Mouse (Mus musculus) forelimb bud, embryonic 11.5 days (tissue): ENCODE measurements around the gene Ndrg4.

Experiments
- DNase-seq: peaks from one replicate; pipeline ENCODE4 v3.0.0-alpha.2; 2012; ENCODE audit warnings: low read depth, low spot score

Ndrg4 gene

DNA sequence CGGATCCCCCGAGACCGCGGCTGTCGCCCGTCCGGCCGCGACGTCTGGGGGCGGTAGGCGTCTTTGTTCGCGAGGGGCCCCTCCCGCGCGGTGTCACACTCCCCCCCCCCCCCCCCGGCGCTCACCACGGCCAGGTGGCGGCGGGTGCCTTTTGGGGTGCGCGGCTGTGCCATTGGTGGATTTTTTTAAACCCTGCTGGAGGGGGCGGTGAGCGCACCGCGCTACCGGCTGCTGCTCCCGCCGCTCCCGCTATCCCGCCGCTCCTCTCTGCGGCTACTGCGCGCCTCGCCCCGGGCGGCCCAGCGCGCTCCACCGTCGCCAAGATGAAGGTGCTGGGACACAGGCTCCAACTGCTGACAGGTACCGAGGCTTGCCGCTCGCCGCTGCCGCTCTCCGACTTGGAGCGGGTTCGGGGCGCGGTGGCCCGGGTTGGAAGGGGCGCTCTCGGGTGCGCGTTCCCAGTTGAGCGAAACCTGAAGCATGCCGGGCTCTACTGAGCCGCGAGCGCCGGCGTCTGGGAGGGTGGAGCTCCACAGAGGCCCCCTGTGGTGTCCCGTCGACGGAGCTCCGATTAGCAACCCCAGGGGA lies 1.3 kb downstream of the Ndrg4 start:
- no peak for DNase-seq

DNA sequence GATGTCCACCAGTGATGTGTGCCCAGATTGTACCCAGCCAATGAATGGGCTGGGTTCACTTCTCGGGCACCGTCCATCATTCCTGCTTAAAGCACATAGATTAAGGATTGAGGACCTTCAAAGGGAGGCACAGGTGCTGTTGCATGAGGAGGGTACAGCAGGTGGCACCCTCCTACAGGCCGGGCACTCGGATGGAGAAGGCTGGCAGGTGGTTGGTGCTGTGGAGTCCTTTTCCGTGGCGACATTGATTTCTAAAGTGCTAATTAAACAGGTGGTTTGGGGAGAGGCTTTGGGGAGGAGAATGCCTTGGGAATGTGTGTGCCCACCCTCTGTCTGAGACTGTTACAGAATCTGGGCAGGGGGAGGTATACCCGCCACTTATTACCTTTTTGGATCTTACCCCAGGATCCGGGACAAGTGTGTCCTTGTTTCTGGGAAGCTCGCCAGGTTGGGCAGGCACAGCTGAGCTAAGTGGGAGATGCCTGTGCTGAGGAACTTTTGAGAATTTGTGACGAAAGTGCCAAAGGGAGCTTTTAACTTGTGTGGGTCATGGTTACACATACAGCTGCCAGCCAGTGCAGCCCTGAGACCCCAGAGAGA lies 11.4 kb downstream of the Ndrg4 start:
- no peak for DNase-seq

GRCm38 (mm10) chr8:95690929-95691541 lies 14.3 kb downstream of the Ndrg4 start:
- no peak for DNase-seq

DNA sequence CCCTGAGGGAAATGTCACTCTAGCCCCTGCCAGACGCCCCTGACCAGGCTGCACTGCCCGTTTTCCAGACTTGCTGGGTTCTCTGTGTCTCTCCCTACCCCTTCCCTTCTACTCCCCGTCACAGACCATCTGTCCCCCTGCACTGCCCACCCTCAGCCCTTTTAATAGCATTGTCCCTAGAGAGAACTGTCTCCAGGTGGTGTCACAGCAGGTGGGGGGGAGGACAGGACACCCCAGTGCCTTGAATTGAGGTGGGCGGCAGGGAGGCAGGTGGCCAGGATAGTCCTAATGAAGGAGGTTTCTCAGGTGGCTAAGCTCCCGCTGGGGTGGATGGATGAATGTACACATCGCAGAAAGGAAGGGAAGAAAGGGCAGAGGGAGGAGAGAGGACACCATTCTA lies 17.9 kb downstream of the Ndrg4 start:
- DNase-seq = no peak

DNA sequence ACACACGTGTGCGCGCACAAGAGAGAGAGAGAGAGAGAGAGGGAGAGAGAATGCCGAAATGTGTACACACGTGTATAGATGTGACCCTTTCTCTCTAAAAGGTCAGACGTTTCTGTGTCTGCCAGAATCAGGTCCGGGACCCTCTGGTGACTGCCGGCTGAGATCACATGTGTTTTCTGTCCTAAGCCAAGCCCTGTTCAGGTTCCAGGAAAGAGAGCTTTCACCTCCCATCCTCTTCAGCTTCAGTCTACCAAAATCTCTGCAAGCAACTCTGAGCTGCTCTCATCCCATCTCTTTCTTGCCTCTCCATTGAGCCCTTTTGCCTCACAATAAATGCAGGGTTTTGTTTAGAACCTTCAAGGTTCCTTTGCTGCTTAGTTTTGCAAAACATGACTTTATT lies 19.9 kb downstream of the Ndrg4 start:
- DNase-seq = no peak

DNA sequence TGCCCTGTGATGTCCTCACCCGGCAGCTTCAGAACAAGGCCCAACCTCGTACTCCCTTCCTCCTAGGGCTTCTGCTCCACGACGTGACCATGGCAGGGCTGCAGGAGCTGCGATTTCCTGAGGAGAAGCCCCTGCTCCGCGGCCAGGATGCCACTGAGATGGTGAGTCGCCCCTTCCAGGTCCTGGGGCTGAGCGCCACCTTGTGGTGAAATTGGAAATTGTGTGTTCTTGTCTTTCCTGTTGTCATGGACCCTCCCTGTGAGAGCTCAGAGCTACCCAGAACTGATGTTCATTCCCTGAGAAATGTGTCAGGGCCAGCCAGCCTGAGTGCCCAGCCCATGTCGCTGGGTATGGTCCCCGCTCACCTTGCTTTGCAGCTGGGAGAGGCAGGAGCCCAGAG lies 20.3 kb downstream of the Ndrg4 start:
- peak; percentile 91 for DNase-seq

- DNase-seq = no peak
These were observed 21.4 kb downstream of the Ndrg4 start for GRCm38 (mm10) chr8:95698179-95698578.

DNA sequence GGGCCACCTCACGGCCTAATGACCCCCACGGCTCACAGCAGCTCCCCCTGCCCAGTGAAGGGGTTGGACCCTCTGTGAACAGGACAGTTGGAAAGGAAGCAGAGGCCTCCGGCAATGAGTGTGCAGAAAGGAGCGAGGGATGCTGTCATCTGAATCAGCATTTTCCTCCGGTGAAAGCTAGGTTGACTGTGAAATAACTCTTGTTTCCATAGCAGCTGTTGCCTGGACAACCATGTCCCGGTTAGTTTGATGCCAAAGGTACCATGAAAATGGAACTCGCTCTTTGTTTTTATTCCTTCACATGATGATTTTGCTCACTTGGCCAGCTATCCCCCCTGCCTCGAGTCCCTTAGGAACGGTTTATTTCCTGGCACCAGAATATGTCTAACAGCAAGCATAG lies 23.5 kb downstream of the Ndrg4 start:
- DNase-seq = no peak

- DNase-seq = no peak
These were observed 25.0 kb downstream of the Ndrg4 start for GRCm38 (mm10) chr8:95701809-95702208.

- DNase-seq = peak; percentile 88
These were observed 26.0 kb downstream of the Ndrg4 start for GRCm38 (mm10) chr8:95702480-95703446.

- DNase-seq = peak; percentile 42
These were observed 26.9 kb downstream of the Ndrg4 start for GRCm38 (mm10) chr8:95703461-95704260.

GRCm38 (mm10) chr8:95704538-95704937 lies 27.8 kb downstream of the Ndrg4 start:
- no peak for DNase-seq

DNA sequence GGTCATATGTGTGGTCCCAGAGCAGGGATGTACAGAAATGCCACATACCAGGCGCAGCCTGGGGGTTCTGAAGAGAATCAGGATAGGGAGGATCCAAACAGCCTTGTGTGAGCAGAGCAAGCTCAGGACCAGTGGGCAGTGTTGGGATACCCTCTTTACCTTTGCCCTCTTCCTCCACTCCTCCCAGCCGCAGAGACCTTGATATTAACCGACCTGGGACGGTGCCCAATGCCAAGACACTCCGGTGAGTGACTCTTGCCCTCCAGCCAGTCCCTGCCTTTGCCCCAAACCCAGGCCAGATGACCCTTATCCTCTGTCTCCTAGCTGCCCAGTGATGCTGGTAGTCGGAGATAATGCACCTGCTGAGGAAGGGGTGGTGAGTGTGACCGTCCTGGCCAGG lies 32.8 kb downstream of the Ndrg4 start:
- no peak for DNase-seq

GRCm38 (mm10) chr8:95711029-95711428 lies 34.2 kb downstream of the Ndrg4 start:
- no peak for DNase-seq

- no peak for DNase-seq
These were observed 35.6 kb downstream of the Ndrg4 start for GRCm38 (mm10) chr8:95712395-95712794.

- DNase-seq = peak; percentile 68
These were observed 36.6 kb downstream of the Ndrg4 start for GRCm38 (mm10) chr8:95713100-95714010.

DNA sequence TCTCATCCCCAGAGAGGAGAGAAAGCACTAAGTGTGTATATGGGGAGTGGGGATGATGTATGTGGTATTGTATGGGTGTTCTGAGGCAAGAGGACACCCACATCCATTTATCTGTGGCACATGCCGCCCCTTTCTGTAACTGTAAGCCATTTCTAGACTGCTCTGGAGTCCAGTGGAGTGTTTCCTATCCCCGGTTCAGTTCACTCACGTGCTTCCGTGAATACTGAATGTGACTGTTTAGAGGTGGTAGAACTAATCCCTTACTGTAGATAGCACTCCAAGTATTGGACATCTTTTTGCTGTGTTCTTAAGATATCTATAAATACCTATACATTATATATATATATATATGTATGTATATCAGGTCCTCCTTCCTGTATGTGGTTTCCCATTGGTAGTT lies 37.6 kb downstream of the Ndrg4 start:
- no peak for DNase-seq

DNA sequence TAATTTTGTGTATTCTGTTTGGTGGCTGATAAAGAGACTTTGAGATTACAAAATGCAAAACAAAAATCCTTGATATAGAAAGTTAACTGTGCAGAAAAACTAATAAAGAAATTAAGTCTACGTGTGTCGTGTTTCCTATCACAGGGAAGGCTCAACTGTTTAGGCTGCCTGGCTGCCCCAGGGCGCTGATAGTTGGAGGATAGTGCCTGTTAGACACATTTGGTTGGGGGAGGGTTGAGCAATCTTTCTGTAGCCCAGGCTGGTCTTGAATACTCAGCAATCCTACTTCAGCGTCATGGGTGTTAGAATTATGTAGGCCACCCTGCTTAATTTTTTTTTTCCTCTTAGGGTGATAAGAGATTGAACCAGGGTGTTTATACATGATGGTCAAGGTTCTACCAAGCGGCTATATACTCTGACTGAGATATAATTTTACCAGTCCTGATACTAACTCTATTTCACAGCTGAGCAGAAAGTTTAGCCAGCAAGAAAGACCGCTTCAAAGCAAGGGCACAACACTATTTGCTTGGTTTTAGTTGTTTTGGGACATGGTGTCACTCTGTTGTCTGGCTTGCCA lies 38.1 kb downstream of the Ndrg4 start:
- DNase-seq = no peak

GRCm38 (mm10) chr8:95715676-95716531 lies 39.1 kb downstream of the Ndrg4 start, which contains the start of gene Setd6:
TSS of gene Setd6 (plus strand) at chr8:95715881.
- DNase-seq = peak; percentile 86
